In genomic region chr1:191484726-191485425, GRCm38 (mm10) we compare ENCODE assay signal across 11 mouse cellular contexts.
DNase-seq lines count a peak whose midpoint lies in the region; ATAC-seq lines count a peak whose summit lies in the region.
"Had no signal": no experiment of that assay in that cellular context is flagged by ENCODE, and none has a peak within 500 bp of the region (broad histone marks: within the 10 kb centered on the region; RNA-seq: fewer than 3 reads in every experiment).

No protein-coding gene starts in this region.

- no peak overlapping the region for H3K27ac ChIP-seq in heart, embryonic 12.5 days (ENCODE audit: poor library complexity, severe bottlenecking)
- H3K27ac ChIP-seq: midbrain, embryonic 12.5 days had no signal

- no peaks in the 10 kb centered on the region for H3K27me3 ChIP-seq in heart, embryonic 12.5 days (replicated peaks)
- H3K27me3 ChIP-seq: midbrain, embryonic 12.5 days had no signal

- peak; percentile 47 to 64 for DNase-seq in heart, postnatal 10 days
- DNase-seq in NIH3T3 (ENCODE audit: low read depth) = peak; percentile 57
- peak; percentile 87 for DNase-seq in cerebellum, adult 9-11 months
- DNase-seq in layer of hippocampus, postnatal 10 days (ENCODE audit: low spot score in 2 of 2) = peak; percentile 46 to 52
- DNase-seq in embryo, embryonic 9.5 days (ENCODE audit: extremely low spot score) = no peak
- no peak for DNase-seq in urinary bladder, adult 18-20 months (ENCODE audit: low spot score in 2 of 2)
- DNase-seq: forebrain, postnatal 0 days had no signal

- WGBS in heart, embryonic 12.5 days = 85% methylated on average over 8 of the region's 8 CpGs

- no peak overlapping the region for H3K4me2 ChIP-seq in heart, embryonic 12.5 days
- H3K4me2 ChIP-seq: midbrain, embryonic 12.5 days had no signal

- H3K4me3 ChIP-seq in heart, embryonic 12.5 days = no peak overlapping the region
- H3K4me3 ChIP-seq: midbrain, embryonic 12.5 days had no signal

- H3K36me3 ChIP-seq in heart, embryonic 12.5 days = no peaks in the 10 kb centered on the region
- H3K36me3 ChIP-seq: midbrain, embryonic 12.5 days had no signal

- intact Hi-C loops in heart, postnatal 10 days (cut with DNase I) = loop anchor here (1.0 kb wide), 1 partner anchor 42 kb away; no protein-coding TSS in a partner anchor

- H3K9me3 ChIP-seq in heart, embryonic 12.5 days (replicated peaks) = no peaks in the 10 kb centered on the region
- H3K9me3 ChIP-seq: midbrain, embryonic 12.5 days had no signal

- ATAC-seq in heart, embryonic 12.5 days (ENCODE audit: insufficient number of reproducible peaks, low FRiP score) = no peak
- no peak for ATAC-seq in megakaryocyte, adult 5-6 weeks (ENCODE audit: poor library complexity, severe bottlenecking)
- ATAC-seq: forebrain, postnatal 0 days; intestine, postnatal 0 days had no signal

- H3K9ac ChIP-seq in heart, embryonic 12.5 days = no peak overlapping the region
- H3K9ac ChIP-seq: forebrain, postnatal 0 days; midbrain, embryonic 12.5 days had no signal

- H3K4me1 ChIP-seq in heart, embryonic 12.5 days (replicated peaks) = peaks cover 24% of the 10 kb centered on the region
- H3K4me1 ChIP-seq: midbrain, embryonic 12.5 days had no signal

Comparison
In these comparisons a context has a peak if more than half of its experiments do, and no peak if none do; other contexts are left out.
1. DNase-seq: peak in heart, postnatal 10 days (2 of 2), NIH3T3 (single experiment), cerebellum, adult 9-11 months (single experiment) and layer of hippocampus, postnatal 10 days (2 of 2); none in embryo, embryonic 9.5 days (single experiment) and urinary bladder, adult 18-20 months (0 of 2).